Mouse (Mus musculus) C2C12 (cell line): ENCODE results near the gene Nfkbie. TPM values are rescaled to one million over a fixed set of nuclear protein-coding genes. Genes with fewer than 3 reads are reported as not detected.

ENCODE experiments used
- H3K27me3 ChIP-seq: one replicate; pipeline ENCODE4 v1.6.1; 2011; ENCODE audit not compliant: control insufficient read depth, insufficient read depth, insufficient read length
- H3K36me3 ChIP-seq: one replicate; pipeline ENCODE4 v1.6.1; 2011; ENCODE audit not compliant: control insufficient read depth, insufficient read depth
- H3K4me3 ChIP-seq: one replicate; pipeline ENCODE4 v1.5.1; 2011; ENCODE audit warnings: mild to moderate bottlenecking, control low read depth; ENCODE audit not compliant: poor library complexity, insufficient read depth, severe bottlenecking
- H3K79me2 ChIP-seq: one replicate; pipeline ENCODE4 v1.6.1; 2011; ENCODE audit not compliant: control insufficient read depth, insufficient read depth
- H3K79me3 ChIP-seq: one replicate; pipeline ENCODE4 v1.6.1; 2011; ENCODE audit warnings: low read depth, control low read depth
- H3ac ChIP-seq: one replicate; pipeline ENCODE3; 2011; ENCODE audit warnings: low read depth; ENCODE audit not compliant: control insufficient read depth, insufficient read length
- CEBPB ChIP-seq: IDR thresholded peaks from one replicate; pipeline ENCODE4 v1.6.1; 2011; ENCODE audit warnings: low read depth, mild to moderate bottlenecking, control low read depth, moderate library complexity
- CTCF ChIP-seq: IDR thresholded peaks from one replicate; pipeline ENCODE4 v1.5.1; 2011; ENCODE audit not compliant: control insufficient read depth, insufficient read depth, insufficient read length
- FOSL1 ChIP-seq: IDR thresholded peaks from one replicate; pipeline ENCODE4 v1.8.0; 2011; ENCODE audit warnings: mild to moderate bottlenecking, low read length; ENCODE audit not compliant: poor library complexity, insufficient read depth, severe bottlenecking
- MAX ChIP-seq: IDR thresholded peaks from one replicate; pipeline ENCODE4 v1.6.1; 2011; ENCODE audit warnings: mild to moderate bottlenecking, control low read depth
- MYOD1 ChIP-seq: IDR thresholded peaks from one replicate; pipeline ENCODE4 v1.6.1; 2011; ENCODE audit warnings: low read depth; ENCODE audit not compliant: control insufficient read depth, insufficient read length
- MYOG ChIP-seq: IDR thresholded peaks from one replicate; pipeline ENCODE4 v1.6.1; 2011; ENCODE audit not compliant: control insufficient read depth, insufficient read length; ENCODE audit errors: extremely low read depth
- USF1 ChIP-seq: IDR thresholded peaks from one replicate; pipeline ENCODE4 v1.6.1; 2011; ENCODE audit warnings: low read depth, mild to moderate bottlenecking, control low read depth, moderate library complexity
- polyA plus RNA-seq: library from polyadenylated mRNA; unstranded; fragments of >200 nt; fragmentation: generic; extraction: Trizol; gene quantifications from one replicate; pipeline ENCODE4 v1.2.1, GENCODE M21; 2012; ENCODE audit warnings: missing spikeins

Nfkbie gene
- polyA plus RNA-seq, 1 experiment = 5.3 TPM

DNA sequence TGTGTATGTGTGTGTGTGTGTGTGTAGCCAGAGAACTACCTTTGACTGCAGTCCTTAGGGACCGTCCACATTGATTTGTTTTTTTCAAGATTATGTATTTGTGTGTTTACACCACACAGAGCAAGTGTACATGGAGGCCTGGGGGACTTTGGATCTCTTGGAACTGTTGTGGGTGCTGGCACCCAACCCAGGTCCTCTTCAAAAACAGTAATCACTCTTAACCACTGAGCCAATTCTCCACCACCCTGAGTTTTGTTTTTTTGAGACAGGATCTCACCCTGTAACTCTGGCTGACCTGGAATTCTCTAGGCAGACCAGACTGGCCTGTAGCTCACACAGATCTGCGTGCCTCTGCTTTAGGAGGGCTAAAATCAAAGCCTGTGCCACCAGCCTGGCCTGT is 42.9 kb downstream of the Nfkbie start:
- Histone ChIP-seq H3ac (no peak overlapping the region), H3K79me3 (peaks cover 19% of the 10 kb centered on the region), H3K36me3 (no peaks in the 10 kb centered on the region), H3K27me3 (no peaks in the 10 kb centered on the region), H3K79me2 (peaks cover 20% of the 10 kb centered on the region), H3K4me3 (no peak overlapping the region)
- TF ChIP-seq MYOG = no peak
- TF ChIP-seq USF1 = no peak
- no peak for TF ChIP-seq CEBPB
- TF ChIP-seq CTCF = no peak
- no peak for TF ChIP-seq FOSL1

- no peak overlapping the region for H3ac ChIP-seq
- H3K27me3 ChIP-seq = no peaks in the 10 kb centered on the region
- no peaks in the 10 kb centered on the region for H3K36me3 ChIP-seq
- TF ChIP-seq CEBPB = no peak
- no peak for TF ChIP-seq MYOG
- no peak for TF ChIP-seq USF1
- TF ChIP-seq FOSL1 = no peak
- peaks cover 14% of the 10 kb centered on the region for H3K79me3 ChIP-seq
- H3K79me2 ChIP-seq = peaks cover 15% of the 10 kb centered on the region
- no peak overlapping the region for H3K4me3 ChIP-seq
Observed at GRCm38 (mm10) chr17:45598891-45599290, 43.4 kb downstream of the Nfkbie start.

GRCm38 (mm10) chr17:45599446-45600242 is 44.1 kb downstream of the Nfkbie start, which contains the start of gene Slc29a1:
TSS of gene Slc29a1 (minus strand) at chr17:45599606.
- TF ChIP-seq MYOD1 (no peak), CEBPB (no peak), USF1 (no peak), CTCF (no peak), MYOG (no peak), MAX (no peak), FOSL1 (no peak)
- Histone ChIP-seq H3K79me2 (peaks cover 8% of the 10 kb centered on the region), H3K27me3 (no peaks in the 10 kb centered on the region), H3K79me3 (peaks cover 6% of the 10 kb centered on the region), H3ac (no peak within 1 kb of the TSS), H3K4me3 (no peak within 1 kb of the TSS), H3K36me3 (no peaks in the 10 kb centered on the region)

DNA sequence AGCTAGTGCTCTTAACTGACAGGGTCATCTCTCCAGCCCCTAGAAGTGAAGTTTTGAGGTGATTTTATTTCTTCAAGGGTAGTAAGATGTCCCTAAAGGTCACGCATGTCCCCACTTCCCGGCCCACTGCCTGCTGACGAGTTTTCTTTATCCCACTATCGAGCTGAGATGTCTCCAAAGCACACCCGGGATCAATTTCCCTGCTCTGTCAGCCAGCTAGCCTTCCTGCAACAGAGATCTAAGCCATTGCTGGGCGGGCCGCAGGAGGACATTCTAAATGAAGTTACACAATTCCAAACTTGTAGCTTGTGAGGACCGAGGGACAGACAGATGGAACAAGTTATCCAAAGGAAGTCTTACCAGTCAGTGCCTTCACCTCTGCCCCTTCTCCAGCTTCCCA is 44.8 kb downstream of the Nfkbie start:
- no peaks in the 10 kb centered on the region for H3K27me3 ChIP-seq
- H3ac ChIP-seq = no peak overlapping the region
- no peaks in the 10 kb centered on the region for H3K36me3 ChIP-seq
- no peak for TF ChIP-seq CTCF
- no peak for TF ChIP-seq MAX
- no peak for TF ChIP-seq MYOG
- TF ChIP-seq CEBPB = no peak
- TF ChIP-seq MYOD1 = no peak
- no peak for TF ChIP-seq FOSL1
- TF ChIP-seq USF1 = no peak
- H3K79me3 ChIP-seq = no peaks in the 10 kb centered on the region
- H3K79me2 ChIP-seq = peaks cover 1% of the 10 kb centered on the region
- H3K4me3 ChIP-seq = no peak overlapping the region

DNA sequence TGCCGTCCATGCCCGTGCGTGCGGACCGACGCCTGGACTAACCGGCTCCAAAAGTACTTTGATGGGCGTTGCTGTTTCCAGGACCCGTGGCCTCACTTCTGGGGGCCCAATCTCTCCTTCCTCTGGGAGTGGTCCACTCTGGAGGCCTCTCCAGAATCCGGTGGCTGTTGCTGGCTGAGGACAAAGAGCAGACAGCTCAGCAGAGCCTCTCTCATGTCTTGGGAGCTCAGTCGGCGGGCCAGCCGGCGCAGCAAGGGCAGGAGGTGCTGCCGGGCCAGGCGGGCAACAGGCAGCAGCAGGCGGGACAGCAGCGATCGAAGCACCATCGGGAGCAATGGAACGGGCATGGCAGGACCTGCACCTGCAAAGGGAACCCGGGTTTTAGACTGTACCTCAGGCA is 45.8 kb downstream of the Nfkbie start:
- Histone ChIP-seq H3K79me3 (no peaks in the 10 kb centered on the region), H3ac (no peak overlapping the region), H3K79me2 (no peaks in the 10 kb centered on the region), H3K27me3 (no peaks in the 10 kb centered on the region), H3K36me3 (no peaks in the 10 kb centered on the region), H3K4me3 (no peak overlapping the region)
- no peak for TF ChIP-seq CEBPB
- TF ChIP-seq FOSL1 = no peak
- TF ChIP-seq MYOD1 = no peak
- TF ChIP-seq MAX = no peak
- no peak for TF ChIP-seq CTCF
- no peak for TF ChIP-seq USF1
- no peak for TF ChIP-seq MYOG
